Mouse (Mus musculus) testis, adult 2 months (tissue): ENCODE data around the gene Dcun1d3.

ENCODE experiments used
- CTCF ChIP-seq: fragments of 200-500 bp; IDR thresholded peaks from 2 replicates; pipeline ENCODE4 v1.5.1; 2012; ENCODE audit warnings: low read depth, mild to moderate bottlenecking, inconsistent platforms, low read length, moderate library complexity; ENCODE audit not compliant: control insufficient read depth, insufficient read depth, insufficient replicate concordance
- POLR2A ChIP-seq: fragments of 200-500 bp; IDR thresholded peaks from 2 replicates; pipeline ENCODE4 v1.6.1; 2012; ENCODE audit warnings: low read depth, mild to moderate bottlenecking, inconsistent platforms, low read length, moderate library complexity; ENCODE audit not compliant: control insufficient read depth

- TF ChIP-seq POLR2A, result no peak
- TF ChIP-seq CTCF, result no peak
Observed at GRCm38 (mm10) chr7:119897521-119898109, 1.5 kb upstream of the Dcun1d3 start.
